Mouse (Mus musculus) CH12.LX (cell line): ENCODE results near the gene Ctsl. TPM values are rescaled to one million over a fixed set of nuclear protein-coding genes. Genes with fewer than 3 reads are reported as not detected.

ENCODE experiments used
- DNase-seq: peaks from one replicate; pipeline ENCODE4 v3.0.0-alpha.2; 2013; ENCODE audit errors: extremely low read depth
- H3K27ac ChIP-seq: 2 replicates; pipeline ENCODE4 v1.5.1; 2012; ENCODE audit warnings: low read depth, mild to moderate bottlenecking, control low read depth, moderate library complexity; ENCODE audit not compliant: insufficient read depth
- H3K27me3 ChIP-seq: replicated peaks from 2 replicates; pipeline ENCODE3; 2012; ENCODE audit warnings: inconsistent platforms
- H3K36me3 ChIP-seq, 2 experiments: replicated peaks in 1 of 2; 2 replicates each; pipeline versions ENCODE3 to v1.6.1; 2012; ENCODE audit warnings: inconsistent platforms in 1 of 2, low read length in 1 of 2, mild to moderate bottlenecking in 1 of 2, mixed read lengths in 1 of 2, moderate library complexity in 1 of 2; ENCODE audit not compliant: control insufficient read depth in 1 of 2, insufficient read depth in 1 of 2
- H3K4me1 ChIP-seq, 2 experiments: 2 replicates each; pipeline ENCODE4 v1.6.1; 2012; ENCODE audit warnings: inconsistent platforms in 1 of 2, moderate library complexity in 1 of 2; ENCODE audit not compliant: insufficient read depth in 2 of 2, control insufficient read depth in 1 of 2
- H3K4me2 ChIP-seq: 2 replicates; pipeline ENCODE4 v1.6.1; 2012; ENCODE audit warnings: low read depth, mild to moderate bottlenecking, control low read depth; ENCODE audit not compliant: poor library complexity, insufficient read depth, severe bottlenecking
- H3K4me3 ChIP-seq, 3 experiments: fragments of 150-350 bp in 1 of 3; sonication (generic) in 1 of 3; replicated peaks in 1 of 3; 2 replicates each; pipeline versions ENCODE3 to v1.5.1; 2011 to 2012; ENCODE audit warnings: low read depth in 2 of 3, low read length in 2 of 3, mild to moderate bottlenecking in 2 of 3, moderate library complexity in 2 of 3, control low read depth in 1 of 3, improper control_type of control experiment in 1 of 3, inconsistent platforms in 1 of 3, mixed read lengths in 1 of 3; ENCODE audit not compliant: poor library complexity in 1 of 3
- H3K79me2 ChIP-seq: replicated peaks from 2 replicates; pipeline ENCODE4 v1.6.1; 2012; ENCODE audit warnings: mild to moderate bottlenecking, moderate library complexity; ENCODE audit not compliant: control insufficient read depth, poor library complexity, insufficient read depth, severe bottlenecking; ENCODE audit errors: extremely low read depth
- H3K9ac ChIP-seq: 2 replicates; pipeline ENCODE4 v1.6.1; 2012; ENCODE audit warnings: low read depth, mild to moderate bottlenecking, control low read depth, moderate library complexity; ENCODE audit not compliant: insufficient read depth
- H3K9me3 ChIP-seq: replicated peaks from 2 replicates; pipeline ENCODE3; 2012; ENCODE audit warnings: low read length, inconsistent platforms, mixed read lengths
- BHLHE40 ChIP-seq: IDR thresholded peaks from 2 replicates; pipeline ENCODE4 v1.6.1; 2011; ENCODE audit warnings: mild to moderate bottlenecking, low read depth, low read length, improper control_type of control experiment
- CHD2 ChIP-seq: IDR thresholded peaks from 2 replicates; pipeline ENCODE4 v1.6.1; 2011; ENCODE audit warnings: low read length, improper control_type of control experiment
- CTCF ChIP-seq, 2 experiments: IDR thresholded peaks in 1 of 2; conservative IDR thresholded peaks in 1 of 2; 2 replicates each; pipeline ENCODE4 v1.5.1; 2011 to 2012; ENCODE audit warnings: low read depth in 2 of 2, low read length in 2 of 2, improper control_type of control experiment in 1 of 2, inconsistent platforms in 1 of 2, mild to moderate bottlenecking in 1 of 2, moderate library complexity in 1 of 2
- EP300 ChIP-seq: IDR thresholded peaks from 2 replicates; pipeline ENCODE4 v1.6.1; 2011; ENCODE audit warnings: low read length, improper control_type of control experiment
- HCFC1 ChIP-seq: IDR thresholded peaks from 2 replicates; pipeline ENCODE4 v1.6.1; 2012; ENCODE audit warnings: low read depth, mild to moderate bottlenecking, inconsistent platforms, low read length, improper control_type of control experiment
- IRF4 ChIP-seq: IDR thresholded peaks from 2 replicates; pipeline ENCODE4 v1.6.1; 2014; ENCODE audit warnings: low read depth, mild to moderate bottlenecking, inconsistent platforms, low read length, improper control_type of control experiment
- JUN ChIP-seq: IDR thresholded peaks from 2 replicates; pipeline ENCODE4 v1.6.1; 2011; ENCODE audit warnings: low read depth, mild to moderate bottlenecking, low read length, improper control_type of control experiment, moderate library complexity; ENCODE audit not compliant: insufficient read depth
- MAZ ChIP-seq: IDR thresholded peaks from 2 replicates; pipeline ENCODE4 v1.6.1; 2012; ENCODE audit warnings: low read depth, mild to moderate bottlenecking, inconsistent platforms, low read length, improper control_type of control experiment, moderate library complexity
- MEF2A ChIP-seq: IDR thresholded peaks from 2 replicates; pipeline ENCODE4 v1.6.1; 2014; ENCODE audit warnings: low read depth, mild to moderate bottlenecking, inconsistent platforms, low read length, improper control_type of control experiment, borderline replicate concordance
- MXI1 ChIP-seq: IDR thresholded peaks from 2 replicates; pipeline ENCODE4 v1.6.1; 2011; ENCODE audit warnings: mild to moderate bottlenecking, low read depth, low read length, improper control_type of control experiment
- MYC ChIP-seq: IDR thresholded peaks from 2 replicates; pipeline ENCODE4 v1.6.1; 2011; ENCODE audit warnings: low read depth, mild to moderate bottlenecking, improper control_type of control experiment, low read length
- NELFE ChIP-seq: IDR thresholded peaks from 2 replicates; pipeline ENCODE4 v1.6.1; 2011; ENCODE audit warnings: low read depth, low read length, improper control_type of control experiment
- NRF1 ChIP-seq: IDR thresholded peaks from 2 replicates; pipeline ENCODE4 v1.6.1; 2014; ENCODE audit warnings: low read depth, mild to moderate bottlenecking, inconsistent platforms, low read length, improper control_type of control experiment, moderate library complexity
- PAX5 ChIP-seq: IDR thresholded peaks from 2 replicates; pipeline ENCODE4 v1.6.1; 2012; ENCODE audit warnings: low read length, inconsistent platforms, mixed read lengths
- POLR2A ChIP-seq: IDR thresholded peaks from 2 replicates; pipeline ENCODE4 v1.6.1; 2011; ENCODE audit warnings: low read depth, mild to moderate bottlenecking, improper control_type of control experiment, low read length
- SIN3A ChIP-seq: IDR thresholded peaks from 2 replicates; pipeline ENCODE4 v1.6.1; 2012; ENCODE audit warnings: low read length, improper control_type of control experiment, inconsistent platforms
- SMC3 ChIP-seq: IDR thresholded peaks from 2 replicates; pipeline ENCODE4 v1.6.1; 2011; ENCODE audit warnings: low read depth, low read length, improper control_type of control experiment
- TCF12 ChIP-seq: IDR thresholded peaks from 2 replicates; pipeline ENCODE4 v1.6.1; 2014; ENCODE audit warnings: low read depth, mild to moderate bottlenecking, inconsistent platforms, low read length, improper control_type of control experiment
- UBTF ChIP-seq: IDR thresholded peaks from 2 replicates; pipeline ENCODE4 v1.6.1; 2012; ENCODE audit warnings: low read depth, mild to moderate bottlenecking, inconsistent platforms, low read length, improper control_type of control experiment, moderate library complexity
- USF1 ChIP-seq: IDR thresholded peaks from 2 replicates; pipeline ENCODE4 v1.6.1; 2014; ENCODE audit warnings: low read depth, mild to moderate bottlenecking, inconsistent platforms, low read length, improper control_type of control experiment
- ZMIZ1 ChIP-seq: IDR thresholded peaks from 2 replicates; pipeline ENCODE4 v1.6.1; 2012; ENCODE audit warnings: low read depth, mild to moderate bottlenecking, inconsistent platforms, low read length, improper control_type of control experiment
- dilution Hi-C: fragments of 300-500 bp; cut with MboI; formaldehyde crosslinking; loops from 2 replicates; pipeline ENCODE4 v1.14.3; 2020; ENCODE audit warnings: low sequenced_read_pairs; ENCODE audit not compliant: extremely low pct_unique_long_range_greater_than_20kb, extremely low pct_ligation_motif_present
- in situ Hi-C: fragments of 300-500 bp; cut with MboI; formaldehyde crosslinking; loops from 3 replicates; pipeline ENCODE4 v1.14.3; 2019; ENCODE audit warnings: low sequenced_read_pairs, low pct_ligation_motif_present, low pct_unique_long_range_greater_than_20kb, mixed read lengths
- polyA plus RNA-seq: library from polyadenylated mRNA; unstranded; fragments of >175 nt; gene quantifications from 2 replicates; pipeline ENCODE4 v1.2.1, GENCODE M21; 2012; ENCODE audit warnings: low read depth; ENCODE audit not compliant: insufficient read length
- total RNA-seq, 2 experiments: library from RNA; depleted of rRNA; stranded (reverse); fragments of 300-350 nt in 1 of 2; fragments of >200 nt in 1 of 2; gene quantifications; 2 replicates each; pipeline ENCODE4 v1.2.3; 2012 to 2014

The Ctsl gene
- total and polyA plus RNA-seq, 3 experiments: 0.89 to 6.5 (median 4.6) TPM

GRCm38 (mm10) chr13:64312024-64312915 is 58.4 kb downstream of the Ctsl start, which contains the start of gene Aaed1:
TSS of gene Aaed1 (minus strand) at chr13:64312710.
- H3K36me3 ChIP-seq: peaks cover 8 to 11% of the 10 kb centered on the region in 2 experiments
- TF ChIP-seq JUN (no peak), PAX5 (no peak), ZMIZ1 (peak; percentile 35; the same call in 1 of the 2 replicates), MYC (0 out of 2 replicates have a peak, but pooled peaks have one; percentile 13), CTCF (conservative IDR thresholded peaks at IDR 0.05 in 1 of 2, IDR thresholded peaks at IDR 0.05 in 1 of 2; ENCODE audit: low read depth in 2 of 2, low read length in 2 of 2) (peak in 1 of 2 experiments; percentile 56; a peak in 2 of 4 replicates), SMC3 (no peak), NRF1 (peak; percentile 83), TCF12 (peak; percentile 52; the same call in 1 of the 2 replicates), SIN3A (peak; percentile 65; the same call in 1 of the 2 replicates), POLR2A (peak; percentile 72), CHD2 (no peak), NELFE (peak; percentile 67; the same call in 1 of the 2 replicates), EP300 (no peak), HCFC1 (0 out of 2 replicates have a peak, but pooled peaks have one; percentile 36), UBTF (peak; percentile 75; the same call in 1 of the 2 replicates), USF1 (peak; percentile 26), MXI1 (peak; percentile 71; the same call in 1 of the 2 replicates), MEF2A (peak; percentile 86), BHLHE40 (peak; percentile 17; the same call in 1 of the 2 replicates), MAZ (peak; percentile 16; the same call in 1 of the 2 replicates), IRF4 (peak; percentile 39; the same call in 1 of the 2 replicates)
- TF ChIP-seq, all 38 proteins: peak for 16
- H3K79me2 ChIP-seq: no peaks in the 10 kb centered on the region
- H3K9me3 ChIP-seq: no peaks in the 10 kb centered on the region
- H3K4me2 ChIP-seq: peak within 1 kb of the TSS; percentile 70
- in situ Hi-C loops (loop anchor here (5.0 to 10.0 kb wide), 2 partner anchors 65 to 127 kb away; no protein-coding TSS in a partner anchor), dilution Hi-C loops (no loop called here)
- H3K27me3 ChIP-seq: peaks cover 2% of the 10 kb centered on the region
- peak within 1 kb of the TSS; percentile 46 for H3K9ac ChIP-seq
- peaks cover 9 to 44% of the 10 kb centered on the region in 2 experiments for H3K4me1 ChIP-seq
- H3K27ac ChIP-seq: peak within 1 kb of the TSS; percentile 53
- DNase-seq: peak; percentile 65
- H3K4me3 ChIP-seq: peak within 1 kb of the TSS; percentile 60 to 77 (median 64)
